Comparison of ENCODE assay signal across 17 mouse cellular contexts in genomic region chr4:129829799-129830198, GRCm38 (mm10). TPM values are rescaled to one million over a fixed set of nuclear protein-coding genes. Genes with fewer than 3 reads are reported as not detected.
DNase-seq lines count a peak whose midpoint lies in the region; ATAC-seq and TF ChIP-seq lines count a peak whose summit lies in the region.
"Had no signal": no experiment of that assay in that cellular context is flagged by ENCODE, and none has a peak within 500 bp of the region (broad histone marks: within the 10 kb centered on the region; RNA-seq: fewer than 3 reads in every experiment).

No protein-coding gene starts in this region.

- no peak for TF ChIP-seq POLR2A in bone marrow macrophage, adult 2 months (IDR thresholded peaks at IDR 0.05; ENCODE audit: borderline replicate concordance, low read depth, low read length)

- no peaks in the 10 kb centered on the region for H3K27me3 ChIP-seq in heart, embryonic 16.5 days (ENCODE audit: control insufficient read depth, insufficient read depth, low read length)
- no peaks in the 10 kb centered on the region for H3K27me3 ChIP-seq in liver, postnatal 0 days (ENCODE audit: insufficient read depth, low read length)
- no peaks in the 10 kb centered on the region for H3K27me3 ChIP-seq in splenic B cell, adult 2 months (ENCODE audit: control insufficient read depth, insufficient read depth, low read length, poor library complexity, severe bottlenecking)
- H3K27me3 ChIP-seq in hindbrain, postnatal 0 days (ENCODE audit: insufficient read depth, low read length), result no peaks in the 10 kb centered on the region

- no peak for TF ChIP-seq CTCF in bone marrow macrophage, adult 2 months (IDR thresholded peaks at IDR 0.05; ENCODE audit: low read depth, low read length)
- TF ChIP-seq CTCF in liver, postnatal 0 days (IDR thresholded peaks at IDR 0.05; ENCODE audit: low read depth), result no peak
- TF ChIP-seq CTCF in hindbrain, postnatal 0 days (IDR thresholded peaks at IDR 0.05; ENCODE audit: low read depth), result no peak

- no peak overlapping the region for H3K9ac ChIP-seq in heart, embryonic 16.5 days (ENCODE audit: low read length)
- H3K9ac ChIP-seq in liver, postnatal 0 days (replicated peaks), result no peak overlapping the region
- no peak overlapping the region for H3K9ac ChIP-seq in hindbrain, postnatal 0 days (replicated peaks; ENCODE audit: low read length)

- H3K36me3 ChIP-seq in heart, embryonic 16.5 days (ENCODE audit: control insufficient read depth, insufficient read depth), result no peaks in the 10 kb centered on the region
- H3K36me3 ChIP-seq in liver, postnatal 0 days (replicated peaks; ENCODE audit: insufficient read depth, low read length), result no peaks in the 10 kb centered on the region
- no peaks in the 10 kb centered on the region for H3K36me3 ChIP-seq in splenic B cell, adult 2 months (ENCODE audit: control insufficient read depth, insufficient read depth, low read length, poor library complexity, severe bottlenecking)
- no peaks in the 10 kb centered on the region for H3K36me3 ChIP-seq in hindbrain, postnatal 0 days (ENCODE audit: insufficient read depth, low read length)

- ATAC-seq in heart, embryonic 16.5 days (replicated peaks; ENCODE audit: extremely low read depth, insufficient read depth, low FRiP score), result no peak
- ATAC-seq in liver, postnatal 0 days, result no peak
- no peak for ATAC-seq in hindbrain, postnatal 0 days
- ATAC-seq: activated CD4-positive, CD25-positive, alpha-beta regulatory T cell, adult 4 months; hindbrain, embryonic 16.5 days had no signal

- no peak for TF ChIP-seq EP300 in liver, postnatal 0 days (IDR thresholded peaks at IDR 0.05; ENCODE audit: low read depth)

- H3K9me3 ChIP-seq in heart, embryonic 16.5 days (replicated peaks; ENCODE audit: control insufficient read depth, low read length), result no peaks in the 10 kb centered on the region
- H3K9me3 ChIP-seq in liver, postnatal 0 days (ENCODE audit: low read length), result no peaks in the 10 kb centered on the region
- no peaks in the 10 kb centered on the region for H3K9me3 ChIP-seq in hindbrain, postnatal 0 days (ENCODE audit: low read length)

- H3K4me2 ChIP-seq in heart, embryonic 16.5 days (ENCODE audit: low read depth, low read length), result no peak overlapping the region
- H3K4me2 ChIP-seq in liver, postnatal 0 days (ENCODE audit: low read depth, low read length), result peak overlapping the region; percentile 11; the same call in 1 of the 2 replicates
- no peak overlapping the region for H3K4me2 ChIP-seq in hindbrain, postnatal 0 days (ENCODE audit: low read depth, low read length)

- H3K27ac ChIP-seq in heart, embryonic 16.5 days (ENCODE audit: low read length), result peak overlapping the region; percentile 7
- H3K27ac ChIP-seq in bone marrow macrophage, adult 2 months (ENCODE audit: insufficient read depth, low read depth, low read length), result peak overlapping the region; percentile 71
- peak overlapping the region; percentile 52 for H3K27ac ChIP-seq in liver, postnatal 0 days (ENCODE audit: low read depth)
- no peak overlapping the region for H3K27ac ChIP-seq in hindbrain, postnatal 0 days

- no peak overlapping the region for H3K4me3 ChIP-seq in heart, embryonic 16.5 days (ENCODE audit: low read length)
- no peak overlapping the region for H3K4me3 ChIP-seq in bone marrow macrophage, adult 2 months (ENCODE audit: insufficient read depth, low read length)
- no peak overlapping the region for H3K4me3 ChIP-seq in liver, postnatal 0 days (ENCODE audit: low read depth, low read length)
- H3K4me3 ChIP-seq in hindbrain, postnatal 0 days (ENCODE audit: low read length), result no peak overlapping the region

- no peak for DNase-seq in heart, adult 9 months (ENCODE audit: low spot score in 2 of 2)
- no peak for DNase-seq in liver, postnatal 0 days
- peak; percentile 32 for DNase-seq in splenic B cell, adult 2 months (ENCODE audit: low read depth, low spot score)
- no peak for DNase-seq in hindbrain, postnatal 0 days (ENCODE audit: low spot score)
- DNase-seq in cerebellum, postnatal 10 days, result no peak
- DNase-seq: adrenal gland, postnatal 36 days; cerebellum, postnatal 14 days; gastrocnemius, postnatal 36 days; heart, postnatal 36 days; kidney, adult 9 months; layer of hippocampus, postnatal 36 days; lung, adult 2 months; right cerebral cortex, adult 18-20 months had no signal

- H3K4me1 ChIP-seq in heart, embryonic 16.5 days (ENCODE audit: control insufficient read depth, insufficient read depth, low read length), result peaks cover 57% of the 10 kb centered on the region
- H3K4me1 ChIP-seq in bone marrow macrophage, adult 2 months (ENCODE audit: control insufficient read depth, insufficient read depth, low read length), result peaks cover 63% of the 10 kb centered on the region
- H3K4me1 ChIP-seq in liver, postnatal 0 days (ENCODE audit: insufficient read depth), result peaks cover 33% of the 10 kb centered on the region
- no peaks in the 10 kb centered on the region; the same call in 1 of the 2 replicates for H3K4me1 ChIP-seq in hindbrain, postnatal 0 days (ENCODE audit: insufficient read depth, low read length)

- WGBS in heart, embryonic 16.5 days, result 42% methylated on average over 1 of the region's 1 CpGs
- WGBS in liver, postnatal 0 days (ENCODE audit: insufficient replicate concordance), result 43% methylated on average over 1 of the region's 1 CpGs
- 68% methylated on average over 1 of the region's 1 CpGs for WGBS in hindbrain, postnatal 0 days

RNA-seq across cellular contexts. Expression of gene Ptp4a2, which starts 18.8 kb away (rescaled TPM):
- polyA plus RNA-seq in heart, embryonic 16.5 days (2015; fragmentation: Nextera tagmentation; extraction: Ambion mirVana), result 352 and 364 TPM in 2 replicates
- 365 TPM in 2 replicates for polyA plus RNA-seq in bone marrow macrophage, adult 2 months (2012; ENCODE audit: insufficient read depth, insufficient read length, missing spikeins)
- 198 and 205 TPM in 2 replicates for polyA plus RNA-seq in liver, postnatal 0 days (2015; fragmentation: Nextera tagmentation; extraction: Ambion mirVana)
- 83.5 and 91.7 TPM in 2 replicates for total RNA-seq in hindbrain, postnatal 0 days (2014; rRNA removed)
- polyA plus RNA-seq in hindbrain, postnatal 0 days (2015; fragmentation: Nextera tagmentation; extraction: Ambion mirVana), result 243 and 254 TPM in 2 replicates
